Mouse (Mus musculus) C2C12 (cell line): ENCODE measurements around the gene Arpc1b.

Experiments
- CEBPB ChIP-seq: IDR thresholded peaks from one replicate; pipeline ENCODE4 v1.6.1; 2011; ENCODE audit warnings: low read depth, mild to moderate bottlenecking, control low read depth, moderate library complexity
- CTCF ChIP-seq: IDR thresholded peaks from one replicate; pipeline ENCODE4 v1.5.1; 2011; ENCODE audit not compliant: control insufficient read depth, insufficient read depth, insufficient read length
- MAX ChIP-seq: IDR thresholded peaks from one replicate; pipeline ENCODE4 v1.6.1; 2011; ENCODE audit warnings: mild to moderate bottlenecking, control low read depth
- MYOD1 ChIP-seq: IDR thresholded peaks from one replicate; pipeline ENCODE4 v1.6.1; 2011; ENCODE audit warnings: low read depth; ENCODE audit not compliant: control insufficient read depth, insufficient read length

DNA sequence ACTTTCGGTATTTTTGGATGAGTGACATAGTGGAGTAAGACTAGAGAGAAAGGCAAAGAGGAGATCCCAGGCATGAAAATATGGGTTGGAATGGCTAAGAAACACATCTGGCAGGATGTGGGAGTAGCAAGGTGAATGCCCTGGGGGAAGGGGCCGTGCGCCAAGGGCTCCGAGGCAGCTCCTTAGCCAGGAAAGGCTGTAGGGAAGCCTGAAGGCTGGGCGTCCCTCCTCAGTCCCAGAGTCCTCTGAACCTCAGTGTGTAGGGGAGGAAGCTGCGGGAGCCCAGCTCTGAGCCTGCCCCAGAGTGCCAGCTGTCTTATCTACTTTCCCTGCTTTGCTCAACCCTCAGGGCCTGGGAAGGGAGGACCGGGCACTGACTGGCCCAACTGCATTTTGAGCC lies 6.9 kb downstream of the Arpc1b start:
- TF ChIP-seq CTCF (no peak), MYOD1 (no peak), CEBPB (no peak), MAX (no peak)
